Mouse (Mus musculus): Measurements from ENCODE around the gene Mdh1. TPM values are rescaled to one million over a fixed set of nuclear protein-coding genes. Genes with fewer than 3 reads are reported as not detected.
"Not testable (repeated sequence)": the region's sequence is repeated elsewhere in the genome, so short reads cannot be mapped to it uniquely, and the experiment has no call there.

Mdh1 gene
- total RNA-seq, 2 experiments from 2014 or later: 524 to 552 TPM

DNA sequence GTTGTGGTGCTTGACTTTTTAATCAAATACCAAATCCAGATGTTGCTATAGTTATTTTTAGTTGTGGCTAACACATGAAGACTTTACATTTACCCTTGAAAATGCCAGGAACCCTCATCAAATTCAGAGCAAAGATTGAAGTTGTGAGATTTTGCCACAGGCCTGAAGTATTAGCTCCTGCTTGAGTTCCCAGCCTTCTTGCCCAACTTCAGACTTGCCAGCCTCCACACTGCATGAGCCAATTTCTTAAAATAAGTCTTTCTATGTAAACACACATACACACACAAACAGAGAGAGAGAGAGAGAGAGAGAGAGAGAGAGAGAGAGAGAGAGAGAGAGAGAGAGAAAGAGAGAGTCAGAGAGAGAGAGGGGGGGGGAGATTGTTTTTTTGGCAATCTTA is 26.2 kb downstream of the Mdh1 start:
- DNase-seq (ENCODE audit: low spot score in 2 of 2): no peak

- DNase-seq (ENCODE audit: low spot score in 2 of 2): no peak
Observed at GRCm38 (mm10) chr11:21545021-21545420, 27.1 kb downstream of the Mdh1 start.

GRCm38 (mm10) chr11:21542731-21543130 is 29.4 kb downstream of the Mdh1 start:
- no peak for DNase-seq (ENCODE audit: low spot score in 2 of 2)

GRCm38 (mm10) chr11:21540622-21541021 is 31.5 kb downstream of the Mdh1 start:
- no peak for DNase-seq (ENCODE audit: low spot score in 2 of 2)

- no peak for DNase-seq (ENCODE audit: low spot score in 2 of 2)
Observed at GRCm38 (mm10) chr11:21540072-21540471, 32.1 kb downstream of the Mdh1 start.

DNA sequence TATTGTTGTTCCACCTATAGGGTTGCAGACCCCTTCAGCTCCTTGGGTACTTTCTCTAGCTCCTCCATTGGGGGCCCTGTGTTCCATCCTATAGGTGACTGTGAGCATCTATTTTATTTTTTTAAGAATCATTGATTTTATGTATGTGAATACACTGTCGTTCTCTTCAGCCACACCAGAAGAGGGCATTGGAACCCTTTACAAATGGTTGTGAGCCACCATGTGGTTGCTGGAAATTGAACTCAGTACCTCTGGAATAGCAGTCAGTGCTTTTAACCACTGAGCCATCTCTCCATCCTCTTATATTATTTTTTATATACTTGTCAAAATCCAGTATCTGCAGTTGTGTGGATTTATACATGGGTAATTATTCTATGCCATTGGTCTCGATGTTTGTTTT is 41.3 kb downstream of the Mdh1 start:
- DNase-seq (ENCODE audit: low spot score in 2 of 2): not testable (repeated sequence)

- no peak for DNase-seq (ENCODE audit: low spot score in 2 of 2)
Observed at GRCm38 (mm10) chr11:21528676-21529394, 43.3 kb downstream of the Mdh1 start.

- DNase-seq (ENCODE audit: low spot score in 2 of 2): no peak
Observed at GRCm38 (mm10) chr11:21517726-21518125, 54.4 kb downstream of the Mdh1 start.

DNA sequence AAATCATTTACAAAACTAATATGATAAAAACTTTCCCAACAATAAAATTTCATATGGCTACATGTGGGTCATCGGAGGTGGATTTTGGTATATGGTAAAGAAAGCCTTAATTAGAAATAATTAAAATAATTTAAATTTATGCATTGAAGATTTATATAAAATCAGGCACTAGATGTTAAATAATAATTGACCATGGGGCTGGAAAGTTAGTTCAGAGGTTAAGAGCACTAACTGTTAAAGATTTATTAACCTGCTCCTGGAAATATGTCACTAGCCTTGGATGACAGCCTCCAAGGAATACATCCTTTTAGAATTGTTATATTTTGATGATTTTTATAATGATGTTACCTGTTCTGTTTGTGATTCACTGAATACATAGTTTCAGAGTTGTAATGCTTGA is 55.8 kb downstream of the Mdh1 start:
- DNase-seq (ENCODE audit: low spot score in 2 of 2): not testable (repeated sequence)

- not testable (repeated sequence) for DNase-seq (ENCODE audit: low spot score in 2 of 2)
Observed at GRCm38 (mm10) chr11:21510577-21510976, 61.6 kb downstream of the Mdh1 start.

GRCm38 (mm10) chr11:21508713-21509112 is 63.5 kb downstream of the Mdh1 start:
- DNase-seq (ENCODE audit: low spot score in 2 of 2): not testable (repeated sequence)

- not testable (repeated sequence) for DNase-seq (ENCODE audit: low spot score in 2 of 2)
Observed at GRCm38 (mm10) chr11:21507073-21507472, 65.1 kb downstream of the Mdh1 start.

Small RNA genes within 50 kb of the gene (microRNA-seq; reads per million reads assigned to microRNA genes)
- 0 reads per million in 2 experiments for gene Gm22990

Other genes with a start within 250 kb of the Mdh1 start
- 10 to 100 TPM; 72.1 to 78.1 TPM for gene Ugp2, start 201.2 kb downstream of the Mdh1 start, total RNA-seq (2021)
- 10 to 100 TPM; 10.5 to 11.5 TPM for gene Wdpcp, start 132 bp downstream of the Mdh1 start, total RNA-seq (2021)